Mouse (Mus musculus): ENCODE results near the gene P3h1. TPM values are rescaled to one million over a fixed set of nuclear protein-coding genes. Genes with fewer than 3 reads are reported as not detected.

The P3h1 gene
- polyA plus RNA-seq, 1 experiment from 2014 or later, result 17.9 TPM

- no peaks in the 10 kb centered on the region; the same call in 1 of the 2 replicates for H3K4me1 ChIP-seq (replicated peaks; ENCODE audit: control insufficient read depth, insufficient read depth, low read length)
- H3K9me3 ChIP-seq (ENCODE audit: control insufficient read depth, low read length), result no peaks in the 10 kb centered on the region
- H3K4me3 ChIP-seq (ENCODE audit: low read depth, low read length), result no peak overlapping the region
- 86% methylated on average over 4 of the region's 4 CpGs for WGBS
- H3K36me3 ChIP-seq (ENCODE audit: control insufficient read depth, insufficient read depth, low read length), result no peaks in the 10 kb centered on the region
- no peak overlapping the region for H3K27ac ChIP-seq (ENCODE audit: low read depth, low read length)
- DNase-seq (ENCODE audit: low spot score) (no peak), ATAC-seq (ENCODE audit: low FRiP score) (no peak)
- no peak overlapping the region for H3K4me2 ChIP-seq (replicated peaks; ENCODE audit: low read depth, low read length)
- no peak overlapping the region for H3K9ac ChIP-seq (ENCODE audit: low read depth, low read length)
- peaks cover under 1% of the 10 kb centered on the region; the same call in 1 of the 2 replicates for H3K27me3 ChIP-seq (ENCODE audit: control insufficient read depth, insufficient read depth, low read length)
These were observed 40.0 kb upstream of the P3h1 start for GRCm38 (mm10) chr4:119192757-119193156.

DNA sequence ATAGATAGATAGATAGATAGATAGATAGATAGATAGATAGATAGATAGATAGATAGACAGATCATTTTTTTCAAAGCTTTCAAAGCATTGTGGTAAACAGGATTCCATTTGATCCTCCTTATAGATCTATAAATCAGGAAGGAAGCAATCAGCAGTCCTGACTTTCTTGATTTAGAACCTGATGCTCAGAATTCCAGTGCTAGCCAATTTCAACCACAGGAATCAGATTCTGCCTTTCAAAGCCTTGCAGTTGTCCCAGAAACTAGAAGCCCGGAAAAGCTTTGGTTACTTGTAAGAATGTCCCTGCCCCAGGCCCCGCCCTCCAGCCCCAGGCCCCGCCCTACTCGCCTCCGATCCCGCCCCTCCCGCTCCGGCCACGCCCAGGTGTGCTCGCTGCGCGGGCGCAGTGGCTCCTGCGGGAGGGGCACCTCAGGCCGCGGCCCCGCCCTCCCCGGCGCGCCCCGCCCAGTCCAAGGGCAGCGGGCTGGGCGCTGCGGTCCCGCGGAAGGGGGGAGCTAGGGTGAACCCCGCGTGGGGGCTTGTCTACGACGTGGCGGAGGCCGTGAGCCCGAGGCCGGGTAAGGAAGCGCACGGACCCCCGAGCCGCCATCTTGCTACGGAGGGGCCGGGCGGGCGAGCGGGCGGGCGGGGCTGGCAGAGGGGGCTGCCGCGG is 37.7 kb upstream of the P3h1 start, which contains the start of gene Svbp:
Gene Svbp, plus strand, starts transcription at position 398 of the 673 bp plus-strand sequence.
- peak within 1 kb of the TSS; percentile 77 for H3K9ac ChIP-seq (ENCODE audit: low read depth, low read length)
- peak within 1 kb of the TSS; percentile 64 for H3K4me2 ChIP-seq (replicated peaks; ENCODE audit: low read depth, low read length)
- peak within 1 kb of the TSS; percentile 77 for H3K4me3 ChIP-seq (ENCODE audit: low read depth, low read length)
- H3K27ac ChIP-seq (ENCODE audit: low read depth, low read length), result peak within 1 kb of the TSS; percentile 56; the same call in 1 of the 2 replicates
- H3K36me3 ChIP-seq (ENCODE audit: control insufficient read depth, insufficient read depth, low read length), result no peaks in the 10 kb centered on the region
- H3K4me1 ChIP-seq (replicated peaks; ENCODE audit: control insufficient read depth, insufficient read depth, low read length), result no peaks in the 10 kb centered on the region; the same call in 1 of the 2 replicates
- ATAC-seq (ENCODE audit: low FRiP score), result peak; percentile 93
- WGBS, result under 1% methylated on average over 38 of the region's 47 CpGs
- H3K27me3 ChIP-seq (ENCODE audit: control insufficient read depth, insufficient read depth, low read length), result no peaks in the 10 kb centered on the region
- no peaks in the 10 kb centered on the region for H3K9me3 ChIP-seq (ENCODE audit: control insufficient read depth, low read length)
- DNase-seq (ENCODE audit: low spot score), result peak; percentile 91

GRCm38 (mm10) chr4:119195582-119196320 is 37.0 kb upstream of the P3h1 start:
- Histone ChIP-seq H3K27ac (ENCODE audit: low read depth, low read length) (peak overlapping the region; percentile 56; the same call in 1 of the 2 replicates), H3K4me2 (replicated peaks; ENCODE audit: low read depth, low read length) (peak overlapping the region; percentile 64), H3K27me3 (ENCODE audit: control insufficient read depth, insufficient read depth, low read length) (no peaks in the 10 kb centered on the region), H3K36me3 (ENCODE audit: control insufficient read depth, insufficient read depth, low read length) (no peaks in the 10 kb centered on the region; the same call in 1 of the 2 replicates), H3K4me1 (replicated peaks; ENCODE audit: control insufficient read depth, insufficient read depth, low read length) (no peaks in the 10 kb centered on the region; the same call in 1 of the 2 replicates), H3K9me3 (ENCODE audit: control insufficient read depth, low read length) (no peaks in the 10 kb centered on the region), H3K9ac (ENCODE audit: low read depth, low read length) (peak overlapping the region; percentile 77), H3K4me3 (ENCODE audit: low read depth, low read length) (peak overlapping the region; percentile 77)
- no peak for DNase-seq (ENCODE audit: low spot score)
- ATAC-seq (ENCODE audit: low FRiP score), result peak; percentile 25; the same call in 1 of the 2 replicates
- WGBS, result 7% methylated on average over 18 of the region's 18 CpGs

DNA sequence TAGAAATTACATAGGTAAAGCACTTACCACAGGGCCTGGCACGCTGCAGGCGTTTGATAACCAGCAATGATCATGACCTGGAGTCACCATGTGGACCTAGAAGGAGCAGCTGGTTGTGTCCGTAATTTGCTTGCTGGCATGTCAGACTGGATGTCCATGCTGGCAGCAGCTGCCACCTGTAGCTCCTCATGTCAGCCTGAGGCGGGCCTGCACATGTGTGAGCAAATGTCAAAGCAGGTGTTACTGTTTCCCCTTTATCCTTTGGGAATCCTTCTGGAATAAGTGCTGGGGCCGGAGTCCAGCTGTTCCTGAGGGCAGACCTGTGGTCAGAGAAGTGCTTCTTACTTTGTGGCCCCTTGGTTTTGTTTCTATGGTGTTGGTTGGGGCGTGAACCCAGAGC is 34.6 kb upstream of the P3h1 start:
- no peak for DNase-seq (ENCODE audit: low spot score)
- Histone ChIP-seq H3K4me1 (replicated peaks; ENCODE audit: control insufficient read depth, insufficient read depth, low read length) (no peaks in the 10 kb centered on the region; the same call in 1 of the 2 replicates), H3K9ac (ENCODE audit: low read depth, low read length) (no peak overlapping the region), H3K27me3 (ENCODE audit: control insufficient read depth, insufficient read depth, low read length) (no peaks in the 10 kb centered on the region), H3K4me2 (replicated peaks; ENCODE audit: low read depth, low read length) (no peak overlapping the region), H3K4me3 (ENCODE audit: low read depth, low read length) (no peak overlapping the region), H3K9me3 (ENCODE audit: control insufficient read depth, low read length) (no peaks in the 10 kb centered on the region), H3K27ac (ENCODE audit: low read depth, low read length) (no peak overlapping the region), H3K36me3 (ENCODE audit: control insufficient read depth, insufficient read depth, low read length) (peaks cover 5% of the 10 kb centered on the region; the same call in 1 of the 2 replicates)
- no peak for ATAC-seq (ENCODE audit: low FRiP score)
- 86% methylated on average over 6 of the region's 6 CpGs for WGBS

DNA sequence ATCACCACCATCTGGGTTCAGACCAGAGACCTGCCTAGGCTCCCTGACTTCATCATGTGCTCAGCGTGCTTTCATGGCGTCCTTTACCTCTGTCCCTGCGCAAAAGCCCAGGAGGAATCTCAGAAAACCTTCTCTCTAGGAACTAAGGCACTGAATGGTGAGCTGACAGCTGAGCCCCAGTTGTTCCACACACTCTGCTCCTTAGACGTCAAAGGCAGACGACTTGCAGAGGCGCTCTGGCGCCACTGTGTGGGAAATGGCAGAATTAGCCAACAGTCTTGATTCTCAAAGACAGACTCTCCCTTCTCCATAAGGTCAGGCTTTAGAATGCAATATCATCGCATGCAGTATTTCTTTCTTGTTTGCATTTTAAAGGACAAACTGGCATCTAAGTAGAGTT is 28.0 kb upstream of the P3h1 start:
- Histone ChIP-seq H3K4me3 (ENCODE audit: low read depth, low read length) (no peak overlapping the region), H3K36me3 (ENCODE audit: control insufficient read depth, insufficient read depth, low read length) (peaks cover 5% of the 10 kb centered on the region; the same call in 1 of the 2 replicates), H3K27ac (ENCODE audit: low read depth, low read length) (no peak overlapping the region), H3K4me2 (replicated peaks; ENCODE audit: low read depth, low read length) (no peak overlapping the region), H3K9me3 (ENCODE audit: control insufficient read depth, low read length) (no peaks in the 10 kb centered on the region), H3K4me1 (replicated peaks; ENCODE audit: control insufficient read depth, insufficient read depth, low read length) (no peaks in the 10 kb centered on the region), H3K9ac (ENCODE audit: low read depth, low read length) (no peak overlapping the region), H3K27me3 (ENCODE audit: control insufficient read depth, insufficient read depth, low read length) (no peaks in the 10 kb centered on the region)
- 21% methylated on average over 8 of the region's 8 CpGs for WGBS
- DNase-seq (ENCODE audit: low spot score) (peak; percentile 79), ATAC-seq (ENCODE audit: low FRiP score) (peak; percentile 57; the same call in 1 of the 2 replicates)

GRCm38 (mm10) chr4:119216667-119217066 is 16.0 kb upstream of the P3h1 start:
- WGBS, result 87% methylated on average over 8 of the region's 8 CpGs
- H3K27me3 ChIP-seq (ENCODE audit: control insufficient read depth, insufficient read depth, low read length), result no peaks in the 10 kb centered on the region
- no peak overlapping the region for H3K4me3 ChIP-seq (ENCODE audit: low read depth, low read length)
- H3K9ac ChIP-seq (ENCODE audit: low read depth, low read length), result no peak overlapping the region
- DNase-seq (ENCODE audit: low spot score) (no peak), ATAC-seq (ENCODE audit: low FRiP score) (no peak)
- no peaks in the 10 kb centered on the region for H3K4me1 ChIP-seq (replicated peaks; ENCODE audit: control insufficient read depth, insufficient read depth, low read length)
- no peak overlapping the region for H3K27ac ChIP-seq (ENCODE audit: low read depth, low read length)
- no peaks in the 10 kb centered on the region for H3K36me3 ChIP-seq (ENCODE audit: control insufficient read depth, insufficient read depth, low read length)
- no peaks in the 10 kb centered on the region for H3K9me3 ChIP-seq (ENCODE audit: control insufficient read depth, low read length)
- no peak overlapping the region for H3K4me2 ChIP-seq (replicated peaks; ENCODE audit: low read depth, low read length)

GRCm38 (mm10) chr4:119218169-119218568 is 14.5 kb upstream of the P3h1 start, which contains the start of gene Tmem269:
Gene Tmem269, minus strand, starts transcription at chr4:119218217.
- DNase-seq (ENCODE audit: low spot score) (no peak), ATAC-seq (ENCODE audit: low FRiP score) (peak; percentile 40; the same call in 1 of the 2 replicates)
- H3K9ac ChIP-seq (ENCODE audit: low read depth, low read length), result no peak within 1 kb of the TSS
- H3K4me2 ChIP-seq (replicated peaks; ENCODE audit: low read depth, low read length), result peak within 1 kb of the TSS; percentile 6; the same call in 1 of the 2 replicates
- no peak within 1 kb of the TSS for H3K4me3 ChIP-seq (ENCODE audit: low read depth, low read length)
- no peaks in the 10 kb centered on the region for H3K9me3 ChIP-seq (ENCODE audit: control insufficient read depth, low read length)
- H3K27me3 ChIP-seq (ENCODE audit: control insufficient read depth, insufficient read depth, low read length), result no peaks in the 10 kb centered on the region
- H3K27ac ChIP-seq (ENCODE audit: low read depth, low read length), result no peak within 1 kb of the TSS
- WGBS, result 12% methylated on average over 11 of the region's 11 CpGs
- no peaks in the 10 kb centered on the region for H3K4me1 ChIP-seq (replicated peaks; ENCODE audit: control insufficient read depth, insufficient read depth, low read length)
- H3K36me3 ChIP-seq (ENCODE audit: control insufficient read depth, insufficient read depth, low read length), result no peaks in the 10 kb centered on the region

- 88% methylated on average over 1 of the region's 1 CpGs for WGBS
- ATAC-seq (ENCODE audit: low FRiP score) (no peak), DNase-seq (ENCODE audit: low spot score) (peak; percentile 52)
- Histone ChIP-seq H3K9me3 (ENCODE audit: control insufficient read depth, low read length) (no peaks in the 10 kb centered on the region), H3K4me3 (ENCODE audit: low read depth, low read length) (no peak overlapping the region), H3K9ac (ENCODE audit: low read depth, low read length) (no peak overlapping the region), H3K4me2 (replicated peaks; ENCODE audit: low read depth, low read length) (no peak overlapping the region), H3K27ac (ENCODE audit: low read depth, low read length) (no peak overlapping the region), H3K4me1 (replicated peaks; ENCODE audit: control insufficient read depth, insufficient read depth, low read length) (no peaks in the 10 kb centered on the region), H3K27me3 (ENCODE audit: control insufficient read depth, insufficient read depth, low read length) (no peaks in the 10 kb centered on the region), H3K36me3 (ENCODE audit: control insufficient read depth, insufficient read depth, low read length) (0 out of 2 replicates have a peak, but pooled peaks cover 10% of the 10 kb centered on the region)
These were observed 9.0 kb upstream of the P3h1 start for GRCm38 (mm10) chr4:119223696-119224095.
